Mouse (Mus musculus): Measurements from ENCODE around the gene Mpo.

DNA sequence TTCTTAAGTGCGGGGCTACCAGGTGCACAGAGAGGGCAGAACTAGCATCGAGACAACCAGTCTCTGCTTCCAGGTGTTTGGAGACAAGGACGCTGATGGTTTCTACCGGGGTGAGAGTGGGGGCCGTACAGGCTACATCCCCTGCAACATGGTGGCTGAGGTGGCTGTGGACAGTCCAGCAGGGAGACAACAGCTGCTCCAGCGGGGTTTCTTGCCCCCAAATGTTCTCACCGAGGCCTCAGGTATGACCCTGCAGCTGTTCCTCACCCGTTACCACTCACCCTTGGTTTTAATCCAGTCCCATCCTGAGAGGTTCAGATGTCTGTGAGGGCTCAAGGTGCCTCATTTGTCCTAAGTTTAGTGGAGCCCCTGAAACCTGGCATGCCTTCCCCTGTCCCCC, 13.3 kb upstream of the Mpo start:
- TF ChIP-seq POLR2AphosphoS5 (IDR thresholded peaks at IDR 0.05; ENCODE audit: borderline replicate concordance, low read depth, low read length) (no peak), CTCF (IDR thresholded peaks at IDR 0.05 in 2 of 3, conservative IDR thresholded peaks at IDR 0.05 in 1 of 3; ENCODE audit: control insufficient read depth in 1 of 3, insufficient read depth in 1 of 3, low read depth in 2 of 3, low read length in 3 of 3, poor library complexity in 1 of 3, severe bottlenecking in 1 of 3) (no peak), MYC (IDR thresholded peaks at IDR 0.05; ENCODE audit: low read depth, low read length) (no peak), ZC3H11A (IDR thresholded peaks at IDR 0.05; ENCODE audit: low read depth, low read length) (no peak)

Measured in MEL (cell line).